Mouse (Mus musculus) myocyte (in vitro differentiated cells): ENCODE data around the gene Mbd3l2.

Experiments used
- CEBPB ChIP-seq: IDR thresholded peaks from 2 replicates; pipeline ENCODE4 v1.6.1; 2011; ENCODE audit warnings: mild to moderate bottlenecking, moderate library complexity; ENCODE audit not compliant: poor library complexity, insufficient read depth, severe bottlenecking
- E2F4 ChIP-seq: IDR thresholded peaks from one replicate; pipeline ENCODE4 v1.6.1; 2011; ENCODE audit warnings: mild to moderate bottlenecking, control low read depth, moderate library complexity; ENCODE audit not compliant: insufficient read depth
- MYOD1 ChIP-seq, 3 experiments: IDR thresholded peaks; one replicate each; pipeline ENCODE4 v1.6.1; 2011; ENCODE audit warnings: control low read depth in 2 of 3, low read depth in 2 of 3, mild to moderate bottlenecking in 2 of 3, moderate library complexity in 1 of 3; ENCODE audit not compliant: insufficient read length in 2 of 3, control insufficient read depth in 1 of 3
- POLR2A ChIP-seq: IDR thresholded peaks from one replicate; pipeline ENCODE4 v1.6.1; 2011; ENCODE audit warnings: low read depth, mild to moderate bottlenecking, control low read depth, moderate library complexity; ENCODE audit not compliant: insufficient read length
- REST ChIP-seq: IDR thresholded peaks from one replicate; pipeline ENCODE4 v1.6.1; 2011; ENCODE audit warnings: mild to moderate bottlenecking, control low read depth, moderate library complexity; ENCODE audit not compliant: insufficient read depth, insufficient read length
- SRF ChIP-seq: IDR thresholded peaks from one replicate; pipeline ENCODE4 v1.6.1; 2011; ENCODE audit warnings: low read depth; ENCODE audit not compliant: control insufficient read depth, insufficient read length

- TF ChIP-seq POLR2A = no peak
- no peak for TF ChIP-seq CEBPB
- TF ChIP-seq MYOD1 (IDR thresholded peaks at IDR 0.05; ENCODE audit: control insufficient read depth in 1 of 3, insufficient read length in 2 of 3, low read depth in 2 of 3) = no peak
- TF ChIP-seq E2F4 = no peak
- no peak for TF ChIP-seq REST
- no peak for TF ChIP-seq SRF
Observed at GRCm38 (mm10) chr9:18385782-18386181, 44.7 kb upstream of the Mbd3l2 start.
